Mouse (Mus musculus) E14TG2a.4 (cell line): ENCODE measurements at regions not wholly inside any gene's neighbourhood (a gene's known extent, or its start where the extent isn't known, plus 50 kb on each side); places are given as distances from the start of the nearest gene placed in this dataset.

ENCODE experiments used
- CTCF ChIP-seq: conservative IDR thresholded peaks from 2 replicates; pipeline ENCODE4 v1.5.1; 2014; ENCODE audit warnings: low read length
- POU5F1 ChIP-seq: IDR thresholded peaks from 2 replicates; pipeline ENCODE4 v1.6.1; 2014; ENCODE audit warnings: low read length, borderline replicate concordance

GRCm38 (mm10) chr5:52309317-52310060 is 54.1 kb upstream of the Sod3 start:
- TF ChIP-seq CTCF (no peak), POU5F1 (no peak)
